8 mouse cellular contexts compared by ENCODE assay signal in genomic region chr3:65929821-65930633, GRCm38 (mm10). TPM values are rescaled to one million over a fixed set of nuclear protein-coding genes. Genes with fewer than 3 reads are reported as not detected.
DNase-seq lines count a peak whose midpoint lies in the region; ATAC-seq and TF ChIP-seq lines count a peak whose summit lies in the region.

No protein-coding gene starts in this region.

- H3K9ac ChIP-seq in MEL (ENCODE audit: control insufficient read depth, low read depth, low read length, poor library complexity, severe bottlenecking), result peak overlapping the region; percentile 64
- no peak overlapping the region for H3K9ac ChIP-seq in forebrain, embryonic 12.5 days
- peak overlapping the region; percentile 48 for H3K9ac ChIP-seq in lung, embryonic 16.5 days (ENCODE audit: low read length)

- DNase-seq in MEL (ENCODE audit: low read depth, low spot score), result peak; percentile 91
- peak; percentile 82 for DNase-seq in c-Kit-positive CD71-positive TER-119-negative erythroid progenitor cells, embryonic 14.5 days (ENCODE audit: low read depth)
- DNase-seq in hindbrain, embryonic 10.5 days (ENCODE audit: low spot score), result peak; percentile 64
- DNase-seq in layer of hippocampus, adult 9-10 months (ENCODE audit: low spot score), result peak; percentile 77
- DNase-seq in retina, adult 2 months (ENCODE audit: low read depth, low spot score), result peak; percentile 60
- DNase-seq in thymus, postnatal 4 days, result peak; percentile 79

- peak; percentile 58 to 84 (median 73) for TF ChIP-seq CTCF in MEL (IDR thresholded peaks at IDR 0.05 in 2 of 3, conservative IDR thresholded peaks at IDR 0.05 in 1 of 3; ENCODE audit: control insufficient read depth in 1 of 3, insufficient read depth in 1 of 3, low read depth in 2 of 3, low read length in 3 of 3, poor library complexity in 1 of 3, severe bottlenecking in 1 of 3)

- H3K4me3 ChIP-seq in MEL (ENCODE audit: control insufficient read depth in 1 of 2, insufficient read depth in 1 of 2, low read depth in 2 of 2, low read length in 2 of 2), result peak overlapping the region; percentile 32 to 41
- no peak overlapping the region for H3K4me3 ChIP-seq in forebrain, embryonic 12.5 days (replicated peaks)
- H3K4me3 ChIP-seq in hindbrain, embryonic 10.5 days, result peak overlapping the region; percentile 40
- peak overlapping the region; percentile 28 for H3K4me3 ChIP-seq in lung, embryonic 16.5 days (ENCODE audit: low read length)

- H3K4me2 ChIP-seq in forebrain, embryonic 12.5 days, result peak overlapping the region; percentile 39
- peak overlapping the region; percentile 56 for H3K4me2 ChIP-seq in lung, embryonic 16.5 days (ENCODE audit: low read depth, low read length)

- no peak for TF ChIP-seq EP300 in MEL (IDR thresholded peaks at IDR 0.05; ENCODE audit: low read depth in 1 of 2, low read length in 2 of 2)

- WGBS in forebrain, embryonic 12.5 days, result 25% methylated on average over 20 of the region's 20 CpGs
- WGBS in hindbrain, embryonic 10.5 days, result 26% methylated on average over 20 of the region's 20 CpGs
- WGBS in lung, embryonic 16.5 days, result 18% methylated on average over 20 of the region's 20 CpGs

- peak; percentile 59; the same call in 1 of the 2 replicates for ATAC-seq in forebrain, embryonic 12.5 days (ENCODE audit: low FRiP score)
- ATAC-seq in lung, embryonic 16.5 days (ENCODE audit: low read depth), result peak; percentile 49; the same call in 1 of the 2 replicates

- H3K36me3 ChIP-seq in MEL (ENCODE audit: control insufficient read depth in 1 of 2, insufficient read depth in 2 of 2, low read length in 2 of 2), result peaks cover 0 to 6% of the 10 kb centered on the region in 2 experiments; a peak in 2 of 4 replicates
- H3K36me3 ChIP-seq in forebrain, embryonic 12.5 days (replicated peaks), result no peaks in the 10 kb centered on the region
- H3K36me3 ChIP-seq in hindbrain, embryonic 10.5 days, result no peaks in the 10 kb centered on the region
- H3K36me3 ChIP-seq in lung, embryonic 16.5 days (ENCODE audit: control insufficient read depth, insufficient read depth, low read length), result no peaks in the 10 kb centered on the region

- no peak for TF ChIP-seq POLR2A in MEL (IDR thresholded peaks at IDR 0.05; ENCODE audit: control insufficient read depth in 1 of 2, insufficient read depth in 1 of 2, low read depth in 1 of 2, low read length in 2 of 2, poor library complexity in 1 of 2)

- no peaks in the 10 kb centered on the region for H3K27me3 ChIP-seq in MEL (ENCODE audit: control insufficient read depth in 1 of 2, insufficient read depth in 2 of 2, low read length in 2 of 2)
- H3K27me3 ChIP-seq in forebrain, embryonic 12.5 days, result no peaks in the 10 kb centered on the region; the same call in 1 of the 2 replicates
- H3K27me3 ChIP-seq in hindbrain, embryonic 10.5 days (ENCODE audit: insufficient read depth, poor library complexity, severe bottlenecking), result no peaks in the 10 kb centered on the region; the same call in 1 of the 2 replicates
- H3K27me3 ChIP-seq in lung, embryonic 16.5 days (ENCODE audit: control insufficient read depth, insufficient read depth, low read depth, low read length), result no peaks in the 10 kb centered on the region

- H3K9me3 ChIP-seq in MEL (replicated peaks; ENCODE audit: insufficient read depth, low read length), result no peaks in the 10 kb centered on the region
- no peaks in the 10 kb centered on the region for H3K9me3 ChIP-seq in forebrain, embryonic 12.5 days
- H3K9me3 ChIP-seq in hindbrain, embryonic 10.5 days, result no peaks in the 10 kb centered on the region
- no peaks in the 10 kb centered on the region for H3K9me3 ChIP-seq in lung, embryonic 16.5 days (ENCODE audit: control insufficient read depth, low read length)

- TF ChIP-seq RAD21 in MEL (IDR thresholded peaks at IDR 0.05; ENCODE audit: low read depth, low read length), result peak; percentile 75

- no peaks in the 10 kb centered on the region for H3K79me2 ChIP-seq in MEL (ENCODE audit: control insufficient read depth, insufficient read depth, low read length, poor library complexity)

- H3K4me1 ChIP-seq in MEL (ENCODE audit: control insufficient read depth in 1 of 2, insufficient read depth in 2 of 2, low read length in 2 of 2), result peaks cover 6 to 14% of the 10 kb centered on the region in 2 experiments
- peaks cover 17% of the 10 kb centered on the region for H3K4me1 ChIP-seq in forebrain, embryonic 12.5 days
- H3K4me1 ChIP-seq in hindbrain, embryonic 10.5 days (replicated peaks), result peaks cover 33% of the 10 kb centered on the region
- H3K4me1 ChIP-seq in lung, embryonic 16.5 days (replicated peaks; ENCODE audit: control insufficient read depth, insufficient read depth, low read length), result peaks cover 11% of the 10 kb centered on the region

- peak overlapping the region; percentile 22 for H3K27ac ChIP-seq in MEL (ENCODE audit: control insufficient read depth, low read depth, low read length)
- H3K27ac ChIP-seq in forebrain, embryonic 12.5 days, result peak overlapping the region; percentile 71; the same call in 1 of the 2 replicates
- H3K27ac ChIP-seq in hindbrain, embryonic 10.5 days, result peak overlapping the region; percentile 92
- no peak overlapping the region for H3K27ac ChIP-seq in lung, embryonic 16.5 days (ENCODE audit: low read length)

TF ChIP-seq in MEL, 35 proteins besides CTCF, POLR2A, EP300 and RAD21:
- TF ChIP-seq RCOR1 (IDR thresholded peaks at IDR 0.05; ENCODE audit: low read depth, low read length) (0 out of 2 replicates have a peak, but pooled peaks have one; percentile 6), MAZ (IDR thresholded peaks at IDR 0.05; ENCODE audit: low read depth, low read length) (0 out of 2 replicates have a peak, but pooled peaks have one; percentile 60), GABPA (IDR thresholded peaks at IDR 0.05; ENCODE audit: low read depth, low read length) (no peak), ZC3H11A (IDR thresholded peaks at IDR 0.05; ENCODE audit: low read depth, low read length) (peak; percentile 51), USF2 (IDR thresholded peaks at IDR 0.05; ENCODE audit: borderline replicate concordance in 1 of 2, insufficient read depth in 1 of 2, low read depth in 1 of 2, low read length in 2 of 2) (peak in 1 of 2 experiments; percentile 43; a peak in 1 of 4 replicates), TBP (IDR thresholded peaks at IDR 0.05; ENCODE audit: low read depth, low read length) (0 out of 2 replicates have a peak, but pooled peaks have one; percentile 49), SMC3 (IDR thresholded peaks at IDR 0.05; ENCODE audit: low read depth, low read length) (peak; percentile 68), POLR2AphosphoS5 (IDR thresholded peaks at IDR 0.05; ENCODE audit: borderline replicate concordance, low read depth, low read length) (no peak), USF1 (IDR thresholded peaks at IDR 0.05; ENCODE audit: low read depth, low read length) (peak; percentile 87), MAX (IDR thresholded peaks at IDR 0.05; ENCODE audit: low read length) (peak; percentile 87), SIN3A (IDR thresholded peaks at IDR 0.05; ENCODE audit: low read length) (peak; percentile 67), NRF1 (IDR thresholded peaks at IDR 0.05; ENCODE audit: insufficient read depth, low read depth, low read length, poor library complexity, severe bottlenecking) (no peak), JUND (IDR thresholded peaks at IDR 0.05; ENCODE audit: low read depth, low read length) (0 out of 2 replicates have a peak, but pooled peaks have one; percentile 20), ZMIZ1 (IDR thresholded peaks at IDR 0.05; ENCODE audit: low read depth, low read length) (no peak), MYC (IDR thresholded peaks at IDR 0.05; ENCODE audit: low read depth, low read length) (peak; percentile 97), MEF2A (IDR thresholded peaks at IDR 0.05; ENCODE audit: extremely low read depth, insufficient replicate concordance, low read depth, low read length, poor library complexity, severe bottlenecking) (no peak), ETS1 (IDR thresholded peaks at IDR 0.05; ENCODE audit: low read depth, low read length) (no peak), TAL1 (IDR thresholded peaks at IDR 0.05; ENCODE audit: low read length) (no peak), GATA1 (IDR thresholded peaks at IDR 0.05; ENCODE audit: low read depth, low read length) (no peak), HCFC1 (IDR thresholded peaks at IDR 0.05; ENCODE audit: low read depth, low read length) (0 out of 2 replicates have a peak, but pooled peaks have one; percentile 19), MXI1 (IDR thresholded peaks at IDR 0.05; ENCODE audit: low read depth, low read length) (peak; percentile 84), KAT2A (conservative IDR thresholded peaks at IDR 0.05; ENCODE audit: low read depth, low read length) (no peak), BHLHE40 (IDR thresholded peaks at IDR 0.05; ENCODE audit: borderline replicate concordance, low read depth, low read length) (peak; percentile 98), CHD2 (IDR thresholded peaks at IDR 0.05; ENCODE audit: low read length) (no peak)

RNA-seq across cellular contexts. Expression of gene Ccnl1, which starts 28.0 kb away (rescaled TPM):
- 20.1 and 20.5 TPM in 2 replicates for total RNA-seq in MEL (2012; rRNA removed)
- 10 to 100 TPM in 1 of 2 experiments, not detected in 1; 56.5 TPM for polyA plus RNA-seq in MEL (2012; ENCODE audit: insufficient read depth in 1 of 2, insufficient read length in 2 of 2, low read depth in 1 of 2, low replicate concordance in 2 of 2, missing spikeins in 1 of 2)
- polyA plus RNA-seq in forebrain, embryonic 12.5 days (2016; fragmentation: Nextera tagmentation; extraction: Ambion mirVana), result 126 and 139 TPM in 2 replicates
- polyA plus RNA-seq in hindbrain, embryonic 10.5 days (2016; fragmentation: Nextera tagmentation; extraction: Ambion mirVana), result 84.6 and 104 TPM in 2 replicates
- polyA plus RNA-seq in lung, embryonic 16.5 days (2015; fragmentation: Nextera tagmentation; extraction: Ambion mirVana), result 105 and 114 TPM in 2 replicates
